Mouse (Mus musculus) gastrocnemius, postnatal 36 days (tissue): ENCODE data around the gene Hcar2. TPM values are rescaled to one million over a fixed set of nuclear protein-coding genes. Genes with fewer than 3 reads are reported as not detected.

Experiments
- DNase-seq, 2 experiments: peaks; one replicate each; pipeline ENCODE4 v3.0.0; 2022
- intact Hi-C: fragments of 180-260 bp; cut with DNase I; formaldehyde crosslinking; loops from one replicate; pipeline ENCODE4 v1.15.1; 2025
- long read RNA-seq, 2 experiments: library from polyadenylated mRNA; stranded (forward); transcript quantifications; one replicate each; pipeline ENCODE4 v2.0.0; 2021
- total RNA-seq, 2 experiments: library from RNA; stranded (reverse); gene quantifications; 2 replicates each; pipeline ENCODE4 v1.2.3; 2021

Hcar2 gene
- under 1 TPM in 1 of 2 experiments, not detected in 1; 0.22 TPM for total RNA-seq
- long read RNA-seq, experiment 1 = 0 reads
- long read RNA-seq, experiment 2 = 0 reads

DNA sequence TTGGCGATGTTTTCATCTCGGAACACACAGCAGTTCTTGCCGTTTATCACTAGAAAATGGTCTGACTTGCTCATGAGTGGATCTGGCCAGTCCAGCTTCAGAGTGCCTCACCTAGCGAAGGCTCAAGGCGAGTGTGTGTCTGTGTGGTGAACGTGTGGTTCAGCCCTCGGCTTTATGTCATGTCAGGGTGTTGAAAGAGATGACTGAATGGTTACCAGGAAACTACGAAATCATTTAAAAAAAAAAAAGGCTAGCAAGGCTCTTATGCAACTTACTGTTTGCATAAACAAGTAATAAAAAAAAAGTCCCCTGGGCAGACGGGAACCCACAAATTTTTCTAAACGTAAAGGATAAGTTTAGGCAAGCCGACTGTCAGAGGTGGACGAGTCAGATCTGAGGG lies at the start of gene Hcar2:
TSS of gene Hcar2 (minus strand) at position 135 of the 400 bp plus-strand sequence.
- no peak for DNase-seq
- intact Hi-C loops = no loop called here

DNA sequence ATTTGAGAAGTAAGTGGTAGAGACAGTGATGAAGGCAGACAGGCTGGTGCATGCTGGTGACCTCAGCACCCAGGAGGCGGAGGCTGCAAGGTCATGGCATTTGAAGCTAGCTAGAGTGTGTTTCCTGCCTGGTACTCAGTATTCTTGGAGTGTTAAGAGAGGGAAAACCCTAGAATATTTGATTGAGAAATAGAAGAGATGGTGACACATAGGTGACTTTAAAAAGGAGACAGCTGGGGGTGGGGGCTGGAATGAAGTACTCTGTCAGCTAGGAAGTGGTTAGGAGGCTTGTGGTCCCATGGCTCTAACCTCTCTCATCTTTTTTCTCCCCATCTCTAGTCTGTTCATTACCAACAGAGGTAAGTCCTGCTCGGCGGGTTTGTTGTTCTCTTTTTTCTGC lies 49.6 kb upstream of the Hcar2 start:
- intact Hi-C loops = no loop called here
- no peak for DNase-seq

DNA sequence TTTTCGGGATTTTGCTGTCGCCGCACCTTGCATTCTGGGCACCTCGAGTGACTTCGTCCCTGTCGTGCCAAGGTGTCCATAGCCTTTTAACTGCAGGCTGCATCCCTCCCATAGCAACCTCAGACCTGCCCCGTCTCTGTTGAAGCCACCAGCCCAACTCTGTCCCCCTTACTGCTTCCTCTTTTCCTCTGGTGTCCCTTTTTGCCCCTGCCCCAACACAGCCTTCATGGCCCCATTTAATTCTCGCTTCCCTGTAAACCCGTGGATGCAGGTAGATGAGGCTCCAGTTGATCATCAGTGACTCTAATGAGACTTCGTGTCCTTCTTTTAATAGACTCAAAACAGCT lies 42.3 kb upstream of the Hcar2 start:
- intact Hi-C loops = loop anchor here (2.0 to 5.0 kb wide), 2 partner anchors 81 to 280 kb away; no protein-coding TSS in a partner anchor
- no peak for DNase-seq

DNA sequence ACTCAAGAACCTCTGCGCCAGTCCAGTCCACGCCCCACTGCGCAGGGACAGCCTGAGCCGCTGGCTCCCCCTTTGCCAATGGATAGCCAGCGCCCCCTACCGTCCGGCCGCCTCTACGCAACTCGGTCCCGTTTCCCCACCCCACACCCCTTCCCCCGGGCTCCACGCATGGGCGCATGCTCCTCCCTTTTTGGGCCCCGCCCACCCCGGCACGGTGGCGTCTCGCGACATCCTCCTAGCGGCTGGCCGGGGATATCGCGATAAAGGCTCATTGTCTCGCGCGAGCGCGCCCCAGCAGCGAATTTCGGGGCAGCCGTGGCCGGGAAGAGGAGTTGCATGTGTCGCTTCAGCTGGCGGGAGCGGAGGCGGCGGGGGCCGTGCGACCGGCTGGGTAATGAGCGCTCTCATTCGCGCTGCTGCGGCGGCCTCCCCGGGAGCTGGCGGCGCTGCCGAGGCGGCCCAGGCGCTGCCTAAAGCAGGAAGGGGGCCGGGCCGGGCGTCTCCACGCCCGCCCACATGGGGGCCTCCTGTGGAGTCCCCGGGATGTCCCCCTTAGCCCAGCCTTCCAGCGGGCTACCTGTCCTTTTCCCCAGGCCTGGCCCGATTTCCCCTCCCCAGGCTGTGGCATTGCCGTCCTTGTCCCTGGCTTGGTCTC lies 41.8 kb upstream of the Hcar2 start, which contains the start of gene Denr:
TSS of gene Denr (plus strand) at position 200 of the 655 bp plus-strand sequence.
- intact Hi-C loops = loop anchor here (2.0 to 5.0 kb wide), 2 partner anchors 80 to 280 kb away; no protein-coding TSS in a partner anchor
- DNase-seq = peak; percentile 99

DNA sequence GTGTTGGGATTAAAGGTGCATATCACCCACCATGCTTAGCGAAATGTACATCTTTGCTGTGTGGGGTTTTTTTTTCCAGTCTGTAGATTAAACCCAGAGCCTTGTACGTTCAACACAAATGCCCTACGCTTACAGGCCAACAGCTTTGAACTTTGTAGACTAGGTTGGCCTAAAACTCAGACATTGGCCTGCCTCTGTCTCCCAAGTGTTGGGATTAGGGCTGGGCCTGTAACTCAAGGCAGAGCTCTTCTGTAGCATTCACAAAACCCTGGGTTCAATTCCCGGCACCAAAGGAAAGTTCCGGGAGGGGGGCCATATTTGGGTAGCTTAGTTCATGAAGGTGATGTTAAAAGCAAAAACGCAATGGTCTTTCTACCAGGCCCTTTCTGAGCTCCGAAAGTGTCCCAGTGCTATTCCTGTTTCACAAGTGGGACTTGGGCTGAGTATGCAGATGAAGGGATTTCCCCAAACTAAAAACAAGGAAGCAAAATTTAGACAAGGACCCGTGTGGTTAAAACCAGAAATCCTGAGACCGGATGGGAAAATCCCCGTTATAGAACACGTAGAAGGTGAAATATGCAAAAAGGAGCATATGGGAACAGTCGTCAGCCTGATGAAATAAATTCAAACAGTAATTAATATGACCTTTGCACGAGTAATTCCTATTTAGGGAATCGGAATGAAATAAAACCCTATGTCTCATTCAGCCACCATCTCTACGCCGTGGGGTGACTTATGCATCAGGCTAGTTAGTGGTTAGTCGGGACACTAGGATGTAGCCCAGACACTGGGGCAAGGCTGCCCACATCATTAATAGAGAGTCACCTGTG lies 41.1 kb upstream of the Hcar2 start:
- DNase-seq = no peak
- intact Hi-C loops = loop anchor here (2.0 to 5.0 kb wide), 2 partner anchors 80 to 279 kb away; no protein-coding TSS in a partner anchor

DNA sequence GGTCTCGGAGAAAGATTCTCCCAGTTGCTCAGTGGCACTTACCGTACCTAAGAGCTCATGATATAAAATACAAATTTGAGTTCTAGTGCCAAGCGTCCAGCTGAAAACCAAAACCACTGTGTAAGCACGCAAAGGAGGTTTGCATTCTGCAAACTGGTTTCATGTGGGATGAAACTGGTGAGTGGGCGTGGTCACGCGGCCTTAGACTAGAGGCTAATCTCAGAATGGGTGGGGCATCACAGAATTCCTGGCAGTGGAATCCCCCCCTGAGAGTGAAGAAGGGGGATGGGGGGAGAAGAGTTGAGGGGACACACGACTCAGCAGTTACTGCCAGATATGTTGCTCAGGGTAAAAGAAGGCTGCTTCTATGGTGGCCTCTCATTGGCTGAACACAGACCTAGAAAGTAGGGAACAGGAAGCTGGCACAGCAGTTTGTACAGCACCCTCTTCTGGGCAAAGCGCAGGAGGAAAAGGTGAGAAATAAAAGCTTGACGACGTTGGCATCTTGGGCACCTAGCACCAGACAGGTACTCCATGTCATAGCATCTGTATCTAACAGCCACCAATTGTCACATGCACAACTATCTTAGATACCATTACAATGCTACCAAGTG lies 38.9 kb upstream of the Hcar2 start:
- DNase-seq = no peak
- intact Hi-C loops = loop anchor here (5.0 kb wide), 1 partner anchor 152 kb away; no protein-coding TSS in a partner anchor

DNA sequence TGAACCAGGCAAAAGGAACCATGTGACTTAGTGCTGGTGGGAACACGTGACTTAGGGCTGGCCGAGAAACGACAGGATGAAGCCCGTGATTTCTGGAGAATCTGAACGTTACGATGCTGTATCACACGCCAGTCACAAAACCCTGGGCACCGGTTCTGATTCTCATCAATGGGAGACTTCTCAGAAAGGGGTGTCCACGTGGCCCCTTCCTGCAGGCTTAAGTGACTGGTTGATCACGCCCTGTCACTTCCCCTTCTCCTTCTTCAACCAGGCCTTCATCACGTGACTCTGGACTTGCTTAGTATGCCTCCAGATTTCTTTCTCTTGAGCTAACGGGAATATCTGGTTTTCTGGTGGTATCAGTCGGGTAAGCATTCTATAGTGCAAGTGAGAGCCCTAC lies 32.1 kb upstream of the Hcar2 start:
- intact Hi-C loops = loop anchor here (5.0 kb wide), 1 partner anchor 55 kb away; no protein-coding TSS in a partner anchor
- no peak for DNase-seq

DNA sequence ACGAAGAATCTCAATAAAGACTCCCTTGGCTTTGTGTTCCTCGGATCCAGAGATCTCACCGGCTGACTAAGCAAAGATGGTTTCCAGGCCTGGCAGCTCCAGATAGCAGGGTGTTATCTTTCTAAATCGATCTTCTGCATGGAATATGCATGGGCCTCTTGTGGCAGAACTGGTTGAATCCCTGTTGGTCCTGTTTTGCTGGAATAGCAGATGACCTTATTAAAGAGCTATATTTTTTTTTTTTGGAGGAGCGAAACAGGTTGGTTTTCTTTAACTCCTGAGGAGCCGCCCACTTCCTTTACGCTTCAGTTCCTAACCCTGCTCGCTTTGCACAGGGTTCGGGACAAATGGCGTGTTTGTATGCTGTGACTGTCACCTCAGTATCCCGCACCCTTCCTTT lies 31.1 kb upstream of the Hcar2 start:
- DNase-seq = no peak
- intact Hi-C loops = loop anchor here (5.0 kb wide), 1 partner anchor 54 kb away; no protein-coding TSS in a partner anchor

DNA sequence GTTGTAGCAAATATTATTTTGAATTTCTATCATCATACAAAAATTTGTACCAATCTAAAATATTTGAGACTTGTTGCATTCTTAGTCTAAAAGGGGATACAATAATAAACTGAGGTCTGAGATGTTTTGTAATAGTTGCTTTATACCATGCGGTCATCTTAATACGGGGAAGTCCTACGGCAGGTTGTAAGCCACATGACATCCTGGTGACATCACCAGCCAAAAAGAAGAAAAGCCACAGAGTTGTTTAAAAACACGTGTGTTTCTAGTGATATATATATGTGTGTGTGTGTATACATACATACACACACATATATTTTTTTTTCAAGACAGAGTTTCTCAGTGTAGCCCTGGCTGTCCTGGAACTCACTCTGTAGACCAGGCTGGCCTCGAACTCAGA lies 28.2 kb upstream of the Hcar2 start:
- no peak for DNase-seq
- intact Hi-C loops = no loop called here

DNA sequence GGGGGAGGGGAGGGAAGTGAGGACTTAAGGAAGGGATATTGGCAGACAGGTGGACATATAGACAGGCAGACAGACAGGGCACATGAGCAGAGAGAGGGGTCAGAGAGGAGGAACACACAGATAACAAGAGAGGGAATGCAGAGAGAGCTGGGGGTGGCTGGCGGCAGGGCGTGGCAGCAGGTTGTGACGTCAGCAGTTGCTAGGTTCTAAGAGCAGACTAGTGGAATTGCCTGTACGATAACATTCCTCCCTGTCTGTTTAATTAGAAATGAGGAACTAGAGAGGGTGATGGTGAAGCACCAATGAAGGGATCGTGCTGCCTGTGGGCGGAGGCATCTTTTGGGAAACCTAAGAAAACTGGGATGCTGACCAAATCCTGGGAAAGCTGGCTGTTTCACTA lies 26.4 kb upstream of the Hcar2 start:
- intact Hi-C loops = no loop called here
- DNase-seq = no peak

DNA sequence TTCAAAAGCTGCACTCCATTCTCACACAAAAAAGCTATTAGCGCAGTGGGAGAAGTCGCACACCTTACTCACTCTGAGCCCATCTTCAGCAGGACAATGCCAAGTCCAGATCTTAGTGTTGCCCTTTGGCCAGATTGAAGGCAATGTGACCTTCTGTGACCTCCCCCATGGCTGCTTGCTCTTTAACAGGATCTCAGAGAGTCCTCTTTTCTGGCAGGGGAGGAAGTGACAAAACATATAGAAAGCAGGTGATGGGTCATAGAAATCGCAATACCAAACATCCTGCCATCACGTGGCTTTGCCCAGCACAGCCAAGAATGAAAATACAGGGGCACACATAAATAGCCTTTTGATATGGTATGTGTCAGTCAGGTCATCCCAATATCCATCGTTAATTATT lies 25.7 kb upstream of the Hcar2 start:
- intact Hi-C loops = no loop called here
- no peak for DNase-seq

DNA sequence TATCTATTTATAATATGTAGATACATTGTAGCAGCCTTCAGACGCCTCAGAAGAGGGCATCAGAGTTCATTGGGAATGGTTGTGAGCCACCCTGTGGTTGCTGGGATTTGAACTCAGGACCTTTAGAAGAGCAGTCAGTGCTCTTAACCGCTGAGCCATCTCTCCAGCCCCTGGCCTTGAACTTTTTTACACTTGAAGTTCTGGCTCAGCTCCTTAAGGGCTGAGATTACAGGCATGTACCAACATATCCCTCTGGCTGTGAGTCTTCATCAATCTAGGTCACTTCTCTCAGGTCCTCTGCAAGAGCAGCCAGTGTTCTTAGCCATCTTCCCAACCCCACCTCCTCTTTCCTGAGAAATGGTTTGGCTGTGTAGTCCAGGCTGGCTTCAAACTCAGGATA lies 25.0 kb upstream of the Hcar2 start:
- intact Hi-C loops = no loop called here
- no peak for DNase-seq

DNA sequence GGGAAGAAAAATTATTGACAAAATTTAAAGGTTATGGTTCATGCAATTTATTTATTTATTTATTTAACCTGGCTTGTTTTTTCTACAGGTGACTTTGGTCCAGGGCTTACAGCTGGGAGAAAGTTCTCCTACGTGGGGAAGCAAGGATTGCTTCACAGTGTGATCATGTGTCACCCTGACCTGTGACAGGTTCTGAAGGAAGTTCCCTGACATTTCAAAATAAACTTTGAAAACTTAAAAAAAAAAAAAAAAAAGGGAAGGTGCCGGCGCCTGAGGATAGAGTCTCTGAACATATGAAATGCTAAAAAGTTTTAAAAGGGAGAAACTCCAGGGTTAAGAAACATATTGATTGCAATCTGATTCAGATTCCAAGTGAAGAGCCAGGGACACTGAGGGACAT lies 21.1 kb upstream of the Hcar2 start:
- DNase-seq = no peak
- intact Hi-C loops = loop anchor here (10.0 kb wide), 1 partner anchor 122 kb away; no protein-coding TSS in a partner anchor

DNA sequence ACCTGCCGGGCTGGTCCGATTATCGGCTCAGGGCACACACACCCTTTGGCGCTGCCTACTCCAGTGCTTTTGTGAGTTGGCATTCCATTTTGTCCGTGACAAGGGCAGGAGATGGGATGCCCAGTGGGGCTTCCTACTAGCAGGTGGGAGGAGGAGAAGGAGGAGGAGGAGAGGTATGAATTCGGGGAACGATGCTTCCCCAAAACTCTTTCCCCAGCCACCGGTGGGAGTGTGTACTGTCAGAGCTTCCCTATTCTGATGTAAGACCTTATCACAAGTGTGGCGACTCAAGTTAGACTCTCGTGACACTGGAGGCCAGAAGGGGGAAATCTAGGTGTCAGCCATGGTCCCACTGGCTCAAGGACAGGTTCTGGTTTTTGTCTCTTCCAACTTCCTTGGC lies 19.0 kb upstream of the Hcar2 start:
- no peak for DNase-seq
- intact Hi-C loops = loop anchor here (10.0 kb wide), 1 partner anchor 120 kb away; no protein-coding TSS in a partner anchor

DNA sequence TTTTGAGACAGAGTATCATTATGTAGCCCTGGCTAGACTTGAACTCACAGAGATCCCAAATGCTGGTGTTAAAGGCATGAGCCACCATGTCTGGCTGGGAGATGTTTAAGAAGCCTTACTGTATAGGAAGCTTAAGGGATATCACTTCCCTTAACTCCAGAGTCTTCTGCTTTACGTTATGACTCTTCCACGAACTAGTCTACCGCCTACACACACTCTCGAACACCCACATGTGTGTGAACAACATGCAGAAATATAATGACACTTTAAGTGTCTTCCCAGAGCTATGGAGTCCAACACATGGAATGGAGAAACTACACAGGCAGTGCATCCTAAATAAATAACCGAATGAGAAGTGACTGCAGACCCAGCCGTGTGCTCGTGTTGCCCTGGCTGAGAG lies 18.6 kb upstream of the Hcar2 start:
- no peak for DNase-seq
- intact Hi-C loops = loop anchor here (10.0 kb wide), 1 partner anchor 119 kb away; no protein-coding TSS in a partner anchor

DNA sequence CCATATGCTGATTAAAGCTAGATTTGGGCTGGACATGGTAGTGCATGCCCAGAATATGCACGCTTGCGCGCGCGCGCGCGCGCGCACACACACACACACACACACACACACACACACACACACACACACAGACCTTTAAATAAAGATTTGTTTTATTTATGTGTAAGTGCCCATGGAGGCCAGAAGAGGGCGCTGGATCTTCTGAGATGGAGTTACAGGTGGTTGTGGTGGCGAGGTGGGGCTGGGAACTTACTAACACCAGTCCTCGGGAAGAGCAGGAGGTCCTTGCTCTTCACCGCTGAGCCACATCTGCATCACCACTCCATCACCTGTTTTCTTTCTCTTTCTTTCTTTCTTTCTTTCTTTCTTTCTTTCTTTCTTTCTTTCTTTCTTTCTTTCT lies 15.5 kb upstream of the Hcar2 start:
- no peak for DNase-seq
- intact Hi-C loops = loop anchor here (10.0 kb wide), 1 partner anchor 116 kb away; no protein-coding TSS in a partner anchor

DNA sequence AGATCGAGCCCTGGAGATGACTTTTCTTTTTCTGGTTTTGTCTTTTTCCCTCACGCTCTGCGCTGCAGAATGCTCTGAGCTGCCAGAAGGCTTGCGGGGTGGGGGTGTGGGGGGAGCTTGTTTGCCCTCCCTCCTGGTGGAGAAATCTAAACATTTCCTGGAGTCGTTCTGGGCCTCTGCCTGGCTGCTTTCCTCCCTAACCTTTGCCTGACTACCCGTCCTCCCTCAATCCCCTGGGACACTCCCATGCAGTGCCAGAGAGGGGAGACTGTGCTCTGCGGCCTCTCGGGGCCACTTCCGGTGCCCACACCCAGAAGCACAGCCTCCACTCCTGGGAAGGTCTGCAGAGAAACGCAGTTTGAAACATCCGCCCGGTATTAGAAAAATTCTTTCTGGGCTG lies 14.6 kb upstream of the Hcar2 start, which contains the start of gene Hcar1:
TSS of gene Hcar1 (minus strand) at position 93 of the 400 bp plus-strand sequence.
- intact Hi-C loops = loop anchor here (10.0 kb wide), 1 partner anchor 115 kb away; no protein-coding TSS in a partner anchor
- no peak for DNase-seq

DNA sequence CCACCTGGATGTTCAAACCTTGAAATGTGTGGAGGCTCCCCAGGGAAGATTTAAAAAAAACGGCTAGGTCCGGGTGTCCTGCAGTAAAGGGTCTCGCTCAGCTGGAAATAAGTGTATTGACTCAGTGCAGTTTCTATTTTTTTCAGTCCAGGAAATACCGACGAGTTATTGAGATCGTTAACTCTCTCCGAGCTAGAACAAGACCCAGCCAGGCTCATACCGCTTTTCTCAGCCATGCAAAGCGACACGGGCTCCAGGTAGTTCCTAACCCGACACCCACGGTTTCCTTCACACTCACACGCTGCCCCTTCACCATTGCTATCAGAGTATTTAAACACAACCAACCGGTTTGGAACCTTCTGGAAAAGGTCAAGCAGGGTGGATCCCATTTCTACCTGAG lies 12.8 kb upstream of the Hcar2 start:
- no peak for DNase-seq

DNA sequence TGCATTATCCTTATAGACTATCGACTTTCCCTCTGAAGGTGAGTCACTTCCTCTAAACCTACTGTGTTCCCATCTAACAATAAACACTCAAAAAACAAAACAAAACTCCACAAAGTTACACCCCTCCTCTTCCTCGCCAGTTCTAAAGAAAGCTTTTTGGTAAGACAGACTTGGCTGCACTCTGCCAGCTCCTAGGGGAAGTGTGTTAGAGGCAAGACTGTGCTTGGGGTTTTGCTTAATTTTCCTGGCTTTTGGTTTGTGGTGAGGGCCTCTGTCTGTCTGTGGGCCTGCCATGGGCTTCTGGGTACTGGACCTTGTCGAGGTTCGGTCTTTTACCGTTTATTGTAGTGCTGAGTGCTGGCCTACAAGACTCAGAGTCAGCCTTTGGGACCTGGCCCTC lies 8.9 kb upstream of the Hcar2 start:
- intact Hi-C loops = no loop called here
- no peak for DNase-seq

More for the DNA sequence above, 12.8 kb upstream of the Hcar2 start:
- intact Hi-C loops = no loop called here

DNA sequence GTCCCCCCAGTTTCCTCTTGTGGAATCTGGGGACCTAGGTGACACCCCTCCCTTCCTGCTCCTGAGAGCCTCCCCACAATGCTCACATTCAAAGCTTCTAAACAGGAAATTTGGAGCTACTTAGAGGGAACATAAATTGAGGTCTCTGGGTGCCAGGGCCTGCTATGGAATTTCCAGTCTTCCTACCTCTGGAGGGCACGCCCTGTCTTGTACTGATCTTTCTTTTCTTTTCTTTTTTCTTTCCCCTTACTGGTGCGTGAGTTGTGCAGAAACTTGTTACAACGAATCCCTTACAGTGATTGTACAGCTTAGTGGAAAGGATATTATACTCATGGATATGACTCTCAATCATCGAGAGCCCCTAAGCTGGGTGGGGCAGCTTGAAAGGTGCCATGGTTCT lies 4.3 kb upstream of the Hcar2 start:
- intact Hi-C loops = no loop called here
- no peak for DNase-seq

DNA sequence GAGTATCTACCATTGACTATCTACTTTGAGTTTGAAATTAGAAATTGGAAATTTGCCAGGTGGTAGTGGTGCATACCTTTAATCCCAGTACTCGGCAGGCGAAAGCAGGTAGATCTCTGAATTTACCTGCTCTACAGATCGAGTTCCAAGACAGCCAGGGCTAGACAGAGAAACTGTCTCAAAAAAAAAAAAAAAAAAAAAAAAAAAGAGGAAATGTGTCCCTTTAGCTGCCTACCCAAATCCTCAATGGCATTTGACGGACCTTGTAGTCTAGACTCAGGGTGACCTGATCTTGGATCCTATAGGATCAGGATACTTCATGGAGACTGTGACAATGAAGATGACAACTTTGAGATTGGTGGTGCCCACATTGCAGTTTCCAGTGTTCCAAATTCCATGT lies 1.2 kb upstream of the Hcar2 start:
- DNase-seq = no peak
- intact Hi-C loops = no loop called here
